Mouse (Mus musculus) MEL (cell line): ENCODE results near the gene Spns2.

Experiments used
- MAX ChIP-seq: IDR thresholded peaks from 2 replicates; pipeline ENCODE4 v1.6.1; 2011; ENCODE audit warnings: low read length, improper control_type of control experiment
- POLR2A ChIP-seq, 2 experiments: IDR thresholded peaks; 2 replicates each; pipeline ENCODE4 v1.6.1; 2011 to 2012; ENCODE audit warnings: low read length in 2 of 2, mild to moderate bottlenecking in 2 of 2, control low read depth in 1 of 2, improper control_type of control experiment in 1 of 2, low read depth in 1 of 2, moderate library complexity in 1 of 2; ENCODE audit not compliant: control insufficient read depth in 1 of 2, insufficient read depth in 1 of 2, poor library complexity in 1 of 2

DNA sequence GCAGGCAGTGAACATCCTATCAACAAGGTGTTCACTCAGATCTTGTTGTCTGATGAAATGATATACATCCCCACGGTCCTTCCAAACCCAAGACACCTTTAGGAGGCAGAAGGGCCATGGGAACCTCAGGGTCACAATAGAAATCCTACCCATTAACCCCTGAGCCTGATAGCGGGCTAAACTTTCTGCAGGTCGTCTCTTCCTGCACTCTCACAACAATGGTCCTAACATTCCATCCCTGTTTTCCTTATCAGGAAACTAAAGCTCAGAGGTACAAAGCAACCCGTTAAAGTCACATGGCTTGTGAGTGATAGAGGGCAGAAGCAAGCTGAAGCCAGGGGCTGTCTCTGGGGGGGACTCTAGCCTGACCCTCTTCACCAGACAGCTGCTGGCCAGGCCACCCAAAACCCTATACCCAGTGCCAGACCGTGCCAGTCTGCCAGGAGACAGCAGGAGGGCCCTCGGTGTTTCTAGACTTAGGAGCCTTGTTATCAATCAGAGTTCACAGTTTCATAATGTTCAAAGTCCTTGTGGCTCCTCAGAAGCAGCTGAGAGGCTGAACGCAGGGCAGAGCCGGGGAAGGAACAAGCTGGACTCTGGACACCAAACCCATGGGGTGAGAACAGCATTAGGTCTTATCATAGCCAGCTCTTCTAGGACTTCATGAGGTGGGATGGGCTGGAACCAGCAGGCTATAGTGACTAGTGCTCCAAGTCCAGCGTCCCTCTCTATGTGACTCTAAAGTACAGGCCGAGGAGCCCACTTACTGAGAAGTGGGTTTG is 14.5 kb upstream of the Spns2 start:
- no peak for TF ChIP-seq POLR2A (IDR thresholded peaks at IDR 0.05; ENCODE audit: control insufficient read depth in 1 of 2, insufficient read depth in 1 of 2, low read depth in 1 of 2, low read length in 2 of 2, poor library complexity in 1 of 2)
- TF ChIP-seq MAX = no peak
